Comparison of ENCODE assay signal across 25 mouse cellular contexts in the genomic region with DNA sequence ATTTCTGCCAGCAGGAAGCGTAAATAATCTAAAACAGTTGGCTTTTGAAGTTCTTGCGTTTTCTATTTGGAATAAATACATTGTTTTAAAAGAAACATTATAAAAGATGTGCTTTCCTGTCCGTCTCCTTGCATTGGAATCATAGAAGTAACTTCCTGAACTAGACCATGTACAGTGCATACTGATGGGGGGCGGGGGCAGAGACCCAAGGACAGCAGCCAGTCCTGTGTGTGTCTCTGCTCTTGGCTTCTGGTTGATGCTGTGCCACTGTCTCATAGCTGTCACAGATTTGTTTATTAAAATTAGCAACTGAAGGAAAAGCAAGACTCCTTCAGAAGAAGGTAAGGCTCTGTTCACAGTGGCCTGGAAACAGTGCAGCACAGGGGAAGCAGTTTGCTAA.
"Had no signal": no experiment of that assay in that cellular context is flagged by ENCODE, and none has a peak within 500 bp of the region (broad histone marks: within the 10 kb centered on the region; RNA-seq: fewer than 3 reads in every experiment).

No protein-coding gene starts in this region.

- H3K9ac ChIP-seq: heart, embryonic 12.5 days; hindbrain, embryonic 12.5 days; hindbrain, embryonic 14.5 days; intestine, embryonic 15.5 days; limb, embryonic 12.5 days; liver, embryonic 12.5 days; liver, embryonic 14.5 days had no signal

- H3K27ac ChIP-seq: heart, embryonic 10.5 days; hindbrain, embryonic 10.5 days; hindbrain, embryonic 12.5 days; hindbrain, embryonic 14.5 days; intestine, embryonic 15.5 days; left cerebral cortex, adult 2 months; limb, embryonic 10.5 days; limb, embryonic 12.5 days; liver, embryonic 12.5 days; liver, embryonic 14.5 days had no signal

- H3K4me3 ChIP-seq: heart, embryonic 10.5 days; heart, embryonic 12.5 days; hindbrain, embryonic 10.5 days; hindbrain, embryonic 12.5 days; intestine, embryonic 15.5 days; left cerebral cortex, adult 2 months; limb, embryonic 10.5 days; limb, embryonic 12.5 days; liver, embryonic 12.5 days had no signal

- ATAC-seq: hindbrain, embryonic 16.5 days; inflammation-experienced regulatory T-cells, adult 6 months; intestine, embryonic 15.5 days; intestine, postnatal 0 days had no signal

- H3K9me3 ChIP-seq: heart, embryonic 10.5 days; heart, embryonic 12.5 days; hindbrain, embryonic 10.5 days; hindbrain, embryonic 12.5 days; intestine, embryonic 15.5 days; limb, embryonic 10.5 days; limb, embryonic 12.5 days; liver, embryonic 12.5 days had no signal

- DNase-seq: gastrocnemius, postnatal 10 days; gastrocnemius, postnatal 25 days; heart, adult 18-20 months; heart, postnatal 10 days; heart, postnatal 4 days; kidney, adult 18-20 months; kidney, adult 8-10 months; kidney, postnatal 10 days; kidney, postnatal 25 days; kidney, postnatal 4 days; layer of hippocampus, adult 9-11 months had no signal

- H3K36me3 ChIP-seq: heart, embryonic 10.5 days; heart, embryonic 12.5 days; hindbrain, embryonic 10.5 days; hindbrain, embryonic 12.5 days; intestine, embryonic 15.5 days; limb, embryonic 10.5 days; limb, embryonic 12.5 days; liver, embryonic 12.5 days had no signal

- H3K27me3 ChIP-seq: heart, embryonic 12.5 days; hindbrain, embryonic 12.5 days; intestine, embryonic 15.5 days; liver, embryonic 12.5 days had no signal

- H3K4me2 ChIP-seq: heart, embryonic 12.5 days; hindbrain, embryonic 12.5 days; hindbrain, embryonic 14.5 days; intestine, embryonic 15.5 days; limb, embryonic 12.5 days; liver, embryonic 12.5 days had no signal
